26 mouse cellular contexts compared by ENCODE assay signal in the genomic region with DNA sequence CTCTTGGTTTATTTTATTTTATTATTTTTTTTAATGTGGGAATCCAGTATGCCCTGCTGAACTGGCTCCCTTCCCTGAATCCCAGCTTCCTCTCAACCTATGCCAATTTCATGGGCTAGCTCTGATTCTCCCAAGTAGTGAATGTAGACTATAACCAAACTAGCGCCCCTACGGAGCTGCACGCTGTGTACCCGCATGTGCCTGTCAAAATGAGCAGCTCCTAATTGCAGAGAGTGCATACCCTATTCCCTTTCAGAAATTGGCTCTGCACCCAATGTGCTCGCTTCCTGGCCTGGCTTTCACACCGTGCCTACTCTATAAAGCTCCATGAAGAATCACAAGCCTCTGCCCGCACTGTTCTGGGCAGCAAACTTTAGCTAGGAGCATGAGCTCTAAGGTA. TPM values are rescaled to one million over a fixed set of nuclear protein-coding genes. Genes with fewer than 3 reads are reported as not detected.
A peak's percentile ranks its signal among the peaks of the same experiment; 100 is the strongest.
DNase-seq lines count a peak whose midpoint lies in the region; ATAC-seq and TF ChIP-seq lines count a peak whose summit lies in the region.
"Had no signal": no experiment of that assay in that cellular context is flagged by ENCODE, and none has a peak within 500 bp of the region (broad histone marks: within the 10 kb centered on the region; RNA-seq: fewer than 3 reads in every experiment).

No protein-coding gene starts in this region.

- no peaks in the 10 kb centered on the region for H3K27me3 ChIP-seq in E14TG2a.4 (ENCODE audit: insufficient read depth, low read length)
- H3K27me3 ChIP-seq in liver, embryonic 11.5 days (replicated peaks; ENCODE audit: control insufficient read depth, insufficient read depth, low read length) = no peaks in the 10 kb centered on the region
- H3K27me3 ChIP-seq: embryonic facial prominence, embryonic 13.5 days; forebrain, embryonic 13.5 days; midbrain, embryonic 12.5 days had no signal

- H3K36me3 ChIP-seq in E14TG2a.4 (ENCODE audit: insufficient read depth, low read length) = peaks cover 13% of the 10 kb centered on the region
- no peaks in the 10 kb centered on the region for H3K36me3 ChIP-seq in liver, embryonic 11.5 days (ENCODE audit: control insufficient read depth, insufficient read depth, low read length)
- H3K36me3 ChIP-seq: embryonic facial prominence, embryonic 13.5 days; midbrain, embryonic 12.5 days had no signal

- no peaks in the 10 kb centered on the region for H3K9me3 ChIP-seq in E14TG2a.4 (ENCODE audit: low read length)
- no peaks in the 10 kb centered on the region for H3K9me3 ChIP-seq in liver, embryonic 11.5 days (ENCODE audit: control insufficient read depth, low read length)
- H3K9me3 ChIP-seq: embryonic facial prominence, embryonic 13.5 days; forebrain, embryonic 13.5 days; G1E; midbrain, embryonic 12.5 days had no signal

- no peak overlapping the region for H3K27ac ChIP-seq in liver, embryonic 11.5 days (ENCODE audit: low read depth, low read length)
- H3K27ac ChIP-seq: embryonic facial prominence, embryonic 13.5 days; forebrain, embryonic 13.5 days; hindbrain, embryonic 14.5 days; midbrain, embryonic 12.5 days; stomach, postnatal 0 days had no signal

- intact Hi-C loops in heart, postnatal 25 days (cut with DNase I) = no loop called here

- TF ChIP-seq CTCF in E14TG2a.4 (conservative IDR thresholded peaks at IDR 0.05; ENCODE audit: low read length) = no peak

- H3K4me1 ChIP-seq in E14TG2a.4 (replicated peaks; ENCODE audit: low read depth, low read length) = peaks cover 38% of the 10 kb centered on the region
- H3K4me1 ChIP-seq in liver, embryonic 11.5 days (replicated peaks; ENCODE audit: control insufficient read depth, insufficient read depth, low read length) = no peaks in the 10 kb centered on the region

- H3K4me3 ChIP-seq in E14TG2a.4 (replicated peaks; ENCODE audit: low read length) = 0 out of 2 replicates have a peak overlapping the region, but pooled peaks have one; percentile 20
- H3K4me3 ChIP-seq in liver, embryonic 11.5 days (ENCODE audit: low read depth, low read length) = no peak overlapping the region
- H3K4me3 ChIP-seq: embryonic facial prominence, embryonic 13.5 days; erythroblast, embryonic 14.5 days; forebrain, embryonic 13.5 days; midbrain, embryonic 12.5 days had no signal

- H3K9ac ChIP-seq in liver, embryonic 11.5 days (ENCODE audit: low read depth, low read length) = no peak overlapping the region
- H3K9ac ChIP-seq: embryonic facial prominence, embryonic 13.5 days; forebrain, embryonic 13.5 days; hindbrain, embryonic 14.5 days; liver, postnatal 0 days; midbrain, embryonic 12.5 days had no signal

- peak; percentile 35 to 44 for DNase-seq in cerebellum, adult 18-20 months
- DNase-seq in heart, adult 11 months = peak; percentile 89
- DNase-seq in heart, postnatal 25 days (ENCODE audit: low spot score) = no peak
- peak; percentile 39 to 48 for DNase-seq in cerebellum, postnatal 25 days
- DNase-seq in liver, embryonic 11.5 days (ENCODE audit: low spot score) = no peak
- DNase-seq: embryo, embryonic 11 days; gastrocnemius, postnatal 14 days; heart, postnatal 4 days; kidney, adult 8-10 months; kidney, postnatal 10 days; liver, postnatal 0 days; lung, postnatal 10 days; thymus, adult 2 months; thymus, postnatal 4 days had no signal

- 92% methylated on average over 7 of the region's 7 CpGs for WGBS in liver, embryonic 11.5 days

- no peak for ATAC-seq in cerebellum, adult (ENCODE audit: insufficient number of reproducible peaks, low FRiP score, low TSS enrichment)
- ATAC-seq in liver, embryonic 11.5 days (replicated peaks; ENCODE audit: low FRiP score) = no peak
- ATAC-seq: CD4-positive, CD25-positive, alpha-beta regulatory T cell, adult 4 months; forebrain, embryonic 13.5 days; inflammation-experienced regulatory T-cells, adult 6 months; liver, postnatal 0 days; Patski had no signal

- no peak overlapping the region for H3K4me2 ChIP-seq in liver, embryonic 11.5 days
- H3K4me2 ChIP-seq: embryonic facial prominence, embryonic 13.5 days; forebrain, embryonic 13.5 days; hindbrain, embryonic 14.5 days; midbrain, embryonic 12.5 days had no signal

RNA-seq across cellular contexts. Expression of gene Mgat4a, which starts 7.6 kb away (rescaled TPM):
- total RNA-seq in heart, postnatal 25 days (2021) = 10 to 100 TPM in 1 of 2 experiments, 1 to 10 TPM in 1; 8.6 to 10.8 TPM
- 2.6 TPM in 2 replicates for polyA plus RNA-seq in liver, embryonic 11.5 days (2014; fragmentation: Nextera tagmentation; extraction: Ambion mirVana)

Comparison
In these comparisons a context has a peak if more than half of its experiments do, and no peak if none do; other contexts are left out.
1. DNase-seq: peak in cerebellum, adult 18-20 months (2 of 2), heart, adult 11 months (single experiment) and cerebellum, postnatal 25 days (2 of 2); none in heart, postnatal 25 days (single experiment) and liver, embryonic 11.5 days (single experiment).